Mouse (Mus musculus): ENCODE measurements around the gene Fv1. TPM values are rescaled to one million over a fixed set of nuclear protein-coding genes. Genes with fewer than 3 reads are reported as not detected.
A peak's percentile ranks its signal among the peaks of the same experiment; 100 is the strongest.
"Not testable (repeated sequence)": the region's sequence is repeated elsewhere in the genome, so short reads cannot be mapped to it uniquely, and the experiment has no call there.

Fv1 gene
- polyA plus RNA-seq, 1 experiment from 2014 or later: 10.4 TPM

DNA sequence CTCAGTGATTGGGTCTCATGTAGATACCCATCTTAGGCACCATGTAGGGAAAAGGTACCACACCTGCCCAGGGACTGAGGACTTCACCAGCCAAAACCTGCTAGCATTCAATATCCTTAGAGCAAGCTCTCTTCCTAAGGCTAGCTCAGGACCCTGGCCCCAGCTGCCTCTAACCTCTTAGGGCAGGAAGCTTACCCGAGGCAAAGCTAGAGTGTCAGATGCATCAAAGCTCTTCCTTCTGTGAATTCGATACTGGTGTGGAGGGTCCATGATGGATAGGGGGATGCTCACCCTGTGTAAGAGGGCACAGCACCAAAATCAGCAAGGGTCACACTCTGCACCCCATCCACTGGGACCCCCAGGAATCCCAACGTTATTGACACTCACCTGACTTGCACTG is 6.7 kb upstream of the Fv1 start:
- Histone ChIP-seq H3K36me3 (ENCODE audit: control insufficient read depth, insufficient read depth) (peaks cover 39% of the 10 kb centered on the region), H3K4me3 (ENCODE audit: low read length) (no peak overlapping the region), H3K4me2 (ENCODE audit: low read depth, low read length) (no peak overlapping the region), H3K27ac (ENCODE audit: low read length) (no peak overlapping the region), H3K27me3 (ENCODE audit: control insufficient read depth, insufficient read depth, low read length) (no peaks in the 10 kb centered on the region), H3K9ac (ENCODE audit: low read length) (no peak overlapping the region), H3K9me3 (replicated peaks; ENCODE audit: control insufficient read depth, low read length) (no peaks in the 10 kb centered on the region), H3K4me1 (ENCODE audit: control insufficient read depth, insufficient read depth, low read length) (no peaks in the 10 kb centered on the region; the same call in 1 of the 2 replicates)
- WGBS: 87% methylated on average over 3 of the region's 3 CpGs
- no peak for ATAC-seq (replicated peaks; ENCODE audit: extremely low read depth, insufficient read depth, low FRiP score)

- ATAC-seq (replicated peaks; ENCODE audit: extremely low read depth, insufficient read depth, low FRiP score): no peak
- H3K9ac ChIP-seq (ENCODE audit: low read length): no peak overlapping the region
- peaks cover 32% of the 10 kb centered on the region for H3K36me3 ChIP-seq (ENCODE audit: control insufficient read depth, insufficient read depth)
Observed at GRCm38 (mm10) chr4:147865651-147866050, 3.1 kb upstream of the Fv1 start.

GRCm38 (mm10) chr4:147866056-147866455 is 2.7 kb upstream of the Fv1 start:
- H3K9ac ChIP-seq (ENCODE audit: low read length): no peak overlapping the region
- peaks cover 22% of the 10 kb centered on the region for H3K4me1 ChIP-seq (ENCODE audit: control insufficient read depth, insufficient read depth, low read length)
- H3K9me3 ChIP-seq (replicated peaks; ENCODE audit: control insufficient read depth, low read length): no peaks in the 10 kb centered on the region
- H3K4me2 ChIP-seq (ENCODE audit: low read depth, low read length): no peak overlapping the region
- ATAC-seq (replicated peaks; ENCODE audit: extremely low read depth, insufficient read depth, low FRiP score): no peak
- no peak overlapping the region for H3K27ac ChIP-seq (ENCODE audit: low read length)
- H3K4me3 ChIP-seq (ENCODE audit: low read length): no peak overlapping the region
- 96% methylated on average over 9 of the region's 9 CpGs for WGBS
- H3K36me3 ChIP-seq (ENCODE audit: control insufficient read depth, insufficient read depth): peaks cover 29% of the 10 kb centered on the region
- no peaks in the 10 kb centered on the region for H3K27me3 ChIP-seq (ENCODE audit: control insufficient read depth, insufficient read depth, low read length)

More at GRCm38 (mm10) chr4:147865651-147866050, 3.1 kb upstream of the Fv1 start:
- Histone ChIP-seq H3K4me3 (ENCODE audit: low read length) (no peak overlapping the region), H3K4me2 (ENCODE audit: low read depth, low read length) (no peak overlapping the region), H3K27me3 (ENCODE audit: control insufficient read depth, insufficient read depth, low read length) (no peaks in the 10 kb centered on the region), H3K9me3 (replicated peaks; ENCODE audit: control insufficient read depth, low read length) (no peaks in the 10 kb centered on the region), H3K27ac (ENCODE audit: low read length) (no peak overlapping the region), H3K4me1 (ENCODE audit: control insufficient read depth, insufficient read depth, low read length) (peaks cover 19% of the 10 kb centered on the region)
- 93% methylated on average over 6 of the region's 6 CpGs for WGBS

DNA sequence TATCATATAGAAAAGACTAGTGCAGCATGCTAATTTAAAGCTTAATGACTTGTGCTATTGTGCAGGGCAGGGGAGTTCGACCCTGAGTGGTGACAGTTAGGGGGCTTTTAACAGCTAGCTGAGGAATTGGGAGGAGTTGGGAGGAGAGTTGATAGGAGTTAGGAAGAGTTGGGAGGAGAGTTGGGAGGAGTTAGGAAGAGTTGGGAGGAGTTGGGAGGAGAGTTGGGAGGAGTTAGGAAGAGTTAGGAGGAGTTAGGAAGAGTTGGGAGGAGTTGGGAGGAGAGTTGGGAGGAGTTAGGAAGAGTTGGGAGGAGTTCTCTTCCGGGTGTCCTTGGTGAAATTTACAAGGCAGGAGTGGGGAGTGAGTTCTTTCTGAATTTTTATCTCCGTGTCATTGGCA is 2.0 kb upstream of the Fv1 start:
- H3K27me3 ChIP-seq (ENCODE audit: control insufficient read depth, insufficient read depth, low read length); H3K9ac ChIP-seq (ENCODE audit: low read length); H3K4me2 ChIP-seq (ENCODE audit: low read depth, low read length); H3K4me3 ChIP-seq (ENCODE audit: low read length); H3K27ac ChIP-seq (ENCODE audit: low read length); ATAC-seq (replicated peaks; ENCODE audit: extremely low read depth, insufficient read depth, low FRiP score); H3K9me3 ChIP-seq (replicated peaks; ENCODE audit: control insufficient read depth, low read length): not testable (repeated sequence)
- Histone ChIP-seq H3K36me3 (ENCODE audit: control insufficient read depth, insufficient read depth) (peaks cover 28% of the 10 kb centered on the region), H3K4me1 (ENCODE audit: control insufficient read depth, insufficient read depth, low read length) (peaks cover 22% of the 10 kb centered on the region)
- 39% methylated on average over 3 of the region's 3 CpGs for WGBS

DNA sequence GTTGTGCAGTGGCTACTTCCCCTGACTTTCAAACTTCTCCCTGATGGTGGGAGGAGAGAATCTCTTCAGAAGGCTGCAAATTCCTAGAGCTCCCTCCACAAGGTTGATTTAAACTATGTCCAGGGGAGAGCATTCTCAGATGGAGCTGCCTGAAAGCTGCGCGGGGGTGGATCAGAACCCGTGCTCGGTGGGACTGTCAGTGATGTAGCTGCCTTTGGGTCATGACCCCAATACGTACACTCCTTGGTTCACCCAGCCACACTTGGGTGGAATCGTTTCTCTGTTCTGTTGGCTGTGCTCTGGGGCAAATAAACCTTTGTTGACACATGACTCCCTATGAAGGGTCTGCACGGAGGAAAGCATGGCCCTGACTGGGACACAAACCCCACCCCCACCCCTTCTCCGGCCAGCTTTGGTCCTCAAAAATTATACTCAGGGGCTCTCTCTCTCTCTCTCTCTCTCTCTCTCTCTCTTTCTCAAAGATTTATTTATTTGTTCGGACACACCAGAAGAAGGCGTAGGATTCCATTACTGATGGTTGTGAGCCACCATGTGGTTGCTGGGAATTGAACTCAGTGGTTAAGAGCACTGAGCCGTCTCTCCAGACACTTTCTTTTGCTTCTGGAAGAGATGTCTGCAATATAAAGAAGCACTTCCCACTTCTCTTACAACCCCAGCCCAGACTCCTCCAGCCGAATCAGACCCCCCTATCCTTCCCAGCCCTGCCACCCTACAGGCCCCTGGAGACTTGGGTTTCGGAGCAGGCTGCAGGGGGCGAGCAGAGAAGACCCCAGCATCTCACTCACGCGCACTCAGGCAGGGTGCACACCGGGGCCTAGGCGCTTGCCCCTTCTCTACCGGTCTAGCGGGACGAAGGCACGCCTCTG is 973 bp upstream of the Fv1 start:
- ATAC-seq (replicated peaks; ENCODE audit: extremely low read depth, insufficient read depth, low FRiP score): peak; percentile 1; the same call in 1 of the 2 replicates
- 6% methylated on average over 22 of the region's 22 CpGs for WGBS
- H3K4me1 ChIP-seq (ENCODE audit: control insufficient read depth, insufficient read depth, low read length): peaks cover 26% of the 10 kb centered on the region
- no peaks in the 10 kb centered on the region for H3K27me3 ChIP-seq (ENCODE audit: control insufficient read depth, insufficient read depth, low read length)
- peak overlapping the region; percentile 93 for H3K4me3 ChIP-seq (ENCODE audit: low read length)
- H3K36me3 ChIP-seq (ENCODE audit: control insufficient read depth, insufficient read depth): peaks cover 24% of the 10 kb centered on the region
- H3K9me3 ChIP-seq (replicated peaks; ENCODE audit: control insufficient read depth, low read length): no peaks in the 10 kb centered on the region
- H3K4me2 ChIP-seq (ENCODE audit: low read depth, low read length): peak overlapping the region; percentile 76
- peak overlapping the region; percentile 89 for H3K9ac ChIP-seq (ENCODE audit: low read length)
- peak overlapping the region; percentile 87 for H3K27ac ChIP-seq (ENCODE audit: low read length)

GRCm38 (mm10) chr4:147869238-147869637 is 459 bp downstream of the Fv1 start:
- no peak for ATAC-seq (replicated peaks; ENCODE audit: extremely low read depth, insufficient read depth, low FRiP score)
- Histone ChIP-seq H3K4me3 (ENCODE audit: low read length) (peak overlapping the region; percentile 93), H3K36me3 (ENCODE audit: control insufficient read depth, insufficient read depth) (peaks cover 30% of the 10 kb centered on the region), H3K9ac (ENCODE audit: low read length) (peak overlapping the region; percentile 77), H3K27me3 (ENCODE audit: control insufficient read depth, insufficient read depth, low read length) (no peaks in the 10 kb centered on the region), H3K4me1 (ENCODE audit: control insufficient read depth, insufficient read depth, low read length) (peaks cover 29% of the 10 kb centered on the region), H3K4me2 (ENCODE audit: low read depth, low read length) (peak overlapping the region; percentile 85), H3K27ac (ENCODE audit: low read length) (peak overlapping the region; percentile 86), H3K9me3 (replicated peaks; ENCODE audit: control insufficient read depth, low read length) (no peaks in the 10 kb centered on the region)
- WGBS: 3% methylated on average over 5 of the region's 5 CpGs

DNA sequence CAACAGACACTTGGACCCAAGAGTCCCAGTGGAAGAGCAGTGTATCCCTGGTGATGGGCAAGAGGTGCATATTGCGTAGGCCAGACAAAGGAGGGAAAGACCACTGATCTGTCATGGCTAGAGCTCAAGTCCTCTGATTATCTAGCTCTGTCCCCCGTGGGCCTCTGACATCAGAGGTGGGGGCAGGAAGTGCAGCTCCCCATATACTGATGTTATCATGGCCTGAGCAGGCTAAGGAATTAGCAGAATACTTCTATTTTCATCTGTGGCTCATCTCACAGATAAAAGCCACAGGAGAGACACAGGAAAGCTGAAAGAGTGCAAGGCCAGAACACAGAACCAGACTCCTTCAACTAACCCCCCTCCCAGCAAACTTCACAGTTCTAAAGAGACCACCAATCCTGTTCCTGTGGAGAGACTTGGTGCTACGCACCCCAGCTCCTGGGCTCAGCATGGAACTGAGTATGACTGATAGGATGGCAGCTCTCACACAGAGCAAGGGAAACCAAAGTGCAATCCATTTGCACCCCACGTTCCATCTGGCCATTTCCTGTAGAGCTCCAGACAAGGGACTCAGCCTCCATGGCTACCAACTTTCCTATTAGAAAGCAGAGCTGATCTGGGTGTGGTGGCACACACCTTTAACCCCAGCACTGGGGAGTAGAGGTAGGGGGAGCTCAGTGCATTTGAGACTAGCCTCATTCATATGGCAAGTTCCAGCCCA is 7.2 kb downstream of the Fv1 start:
- Histone ChIP-seq H3K4me2 (ENCODE audit: low read depth, low read length) (no peak overlapping the region), H3K36me3 (ENCODE audit: control insufficient read depth, insufficient read depth) (peaks cover 76% of the 10 kb centered on the region), H3K9ac (ENCODE audit: low read length) (no peak overlapping the region), H3K27ac (ENCODE audit: low read length) (no peak overlapping the region), H3K27me3 (ENCODE audit: control insufficient read depth, insufficient read depth, low read length) (no peaks in the 10 kb centered on the region), H3K9me3 (replicated peaks; ENCODE audit: control insufficient read depth, low read length) (no peaks in the 10 kb centered on the region), H3K4me3 (ENCODE audit: low read length) (no peak overlapping the region), H3K4me1 (ENCODE audit: control insufficient read depth, insufficient read depth, low read length) (peaks cover 7% of the 10 kb centered on the region)
- 74% methylated on average over 4 of the region's 4 CpGs for WGBS
- no peak for ATAC-seq (replicated peaks; ENCODE audit: extremely low read depth, insufficient read depth, low FRiP score)

- Histone ChIP-seq H3K36me3 (ENCODE audit: control insufficient read depth, insufficient read depth) (peaks cover 82% of the 10 kb centered on the region), H3K4me1 (ENCODE audit: control insufficient read depth, insufficient read depth, low read length) (no peaks in the 10 kb centered on the region), H3K9ac (ENCODE audit: low read length) (no peak overlapping the region), H3K27me3 (ENCODE audit: control insufficient read depth, insufficient read depth, low read length) (no peaks in the 10 kb centered on the region), H3K27ac (ENCODE audit: low read length) (no peak overlapping the region), H3K9me3 (replicated peaks; ENCODE audit: control insufficient read depth, low read length) (no peaks in the 10 kb centered on the region), H3K4me2 (ENCODE audit: low read depth, low read length) (no peak overlapping the region), H3K4me3 (ENCODE audit: low read length) (no peak overlapping the region)
- 94% methylated on average over 9 of the region's 9 CpGs for WGBS
- ATAC-seq (replicated peaks; ENCODE audit: extremely low read depth, insufficient read depth, low FRiP score): no peak
Observed at GRCm38 (mm10) chr4:147878537-147878936, 9.8 kb downstream of the Fv1 start.

DNA sequence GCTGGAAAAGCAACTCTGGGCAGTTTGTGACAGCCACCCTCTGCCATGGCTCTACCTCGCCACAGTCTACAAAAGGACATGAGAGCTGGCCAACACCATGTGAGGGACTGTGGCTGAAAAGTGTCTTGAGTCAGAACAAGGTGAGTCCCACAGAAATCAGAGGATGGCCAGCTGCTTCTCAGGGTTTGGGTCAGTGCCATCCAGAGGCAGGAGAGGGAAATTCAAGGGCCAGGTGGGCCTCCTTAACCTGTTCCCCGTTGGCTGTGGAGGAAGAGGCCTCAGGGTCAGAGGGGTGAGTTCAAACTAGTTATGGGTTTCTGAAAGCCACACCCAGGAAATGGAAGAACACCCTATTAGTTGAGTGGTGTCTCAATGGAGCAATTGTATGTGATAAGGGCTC is 10.7 kb downstream of the Fv1 start:
- Histone ChIP-seq H3K4me1 (ENCODE audit: control insufficient read depth, insufficient read depth, low read length) (no peaks in the 10 kb centered on the region), H3K27ac (ENCODE audit: low read length) (no peak overlapping the region), H3K27me3 (ENCODE audit: control insufficient read depth, insufficient read depth, low read length) (no peaks in the 10 kb centered on the region), H3K36me3 (ENCODE audit: control insufficient read depth, insufficient read depth) (peaks cover 82% of the 10 kb centered on the region), H3K9ac (ENCODE audit: low read length) (no peak overlapping the region), H3K4me3 (ENCODE audit: low read length) (no peak overlapping the region), H3K4me2 (ENCODE audit: low read depth, low read length) (no peak overlapping the region), H3K9me3 (replicated peaks; ENCODE audit: control insufficient read depth, low read length) (no peaks in the 10 kb centered on the region)
- WGBS: 70% methylated on average over 2 of the region's 2 CpGs
- no peak for ATAC-seq (replicated peaks; ENCODE audit: extremely low read depth, insufficient read depth, low FRiP score)
